Mouse (Mus musculus): Measurements from ENCODE around the gene Bivm.

The Bivm gene

DNA sequence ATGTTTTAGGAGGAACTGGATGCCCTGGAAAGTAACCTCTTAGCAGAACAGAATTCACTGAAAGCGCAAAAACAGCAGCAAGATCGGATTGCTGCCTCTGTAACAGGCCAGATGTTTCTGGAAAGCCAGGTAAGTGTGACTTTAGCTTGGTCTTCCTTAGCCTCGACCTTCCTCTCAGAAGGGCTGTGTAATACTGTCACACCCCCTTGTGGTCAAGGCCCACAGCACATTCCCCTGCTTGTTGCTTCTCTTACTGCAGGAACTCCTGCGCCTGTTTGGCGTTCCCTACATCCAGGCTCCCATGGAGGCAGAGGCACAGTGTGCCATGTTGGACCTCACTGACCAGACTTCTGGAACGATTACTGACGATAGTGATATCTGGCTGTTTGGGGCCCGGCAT is 55.1 kb downstream of the Bivm start:
- no peak for DNase-seq (ENCODE audit: low spot score)

DNA sequence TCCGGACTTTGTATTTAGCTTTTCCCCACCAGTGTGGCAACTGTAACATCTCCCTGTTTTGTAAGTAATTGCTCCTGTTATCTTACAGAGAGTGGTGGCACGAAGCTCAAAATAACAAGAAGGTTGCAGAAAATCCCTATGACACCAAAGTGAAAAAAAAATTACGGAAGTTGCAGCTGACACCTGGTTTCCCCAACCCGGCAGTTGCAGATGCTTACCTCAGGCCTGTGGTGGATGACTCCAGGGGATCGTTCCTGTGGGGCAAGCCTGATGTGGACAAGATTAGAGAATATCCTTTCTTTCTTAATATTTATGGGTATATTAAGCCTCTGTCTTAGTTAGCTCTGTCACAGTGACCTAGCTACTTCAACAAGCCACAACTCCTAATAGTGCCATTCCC is 59.3 kb downstream of the Bivm start:
- DNase-seq (ENCODE audit: low spot score): no peak

DNA sequence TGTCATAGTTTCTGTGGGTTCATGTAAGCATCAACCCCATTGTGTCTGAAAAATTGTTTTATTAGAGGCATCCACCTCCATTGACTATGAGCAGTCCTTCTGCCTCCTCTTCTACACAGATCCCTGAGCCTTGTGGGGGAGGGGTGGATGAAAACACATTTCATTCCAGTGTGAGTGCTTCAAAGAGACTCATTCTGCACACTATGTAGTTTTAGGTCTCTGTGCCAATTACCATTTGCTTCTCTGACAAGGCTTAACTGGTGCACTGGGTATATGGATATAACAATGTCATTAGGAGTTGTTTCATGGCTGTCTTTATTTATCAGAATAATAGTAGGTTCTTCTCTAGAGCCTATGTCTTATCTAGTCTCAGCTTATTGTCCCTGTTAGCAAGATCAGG is 67.6 kb downstream of the Bivm start:
- peak; percentile 8 for DNase-seq (ENCODE audit: low spot score)
